Mouse (Mus musculus): ENCODE results near the gene E330014E10Rik.
"Not testable (repeated sequence)": the region's sequence is repeated elsewhere in the genome, so short reads cannot be mapped to it uniquely, and the experiment has no call there.

Gene E330014E10Rik

DNA sequence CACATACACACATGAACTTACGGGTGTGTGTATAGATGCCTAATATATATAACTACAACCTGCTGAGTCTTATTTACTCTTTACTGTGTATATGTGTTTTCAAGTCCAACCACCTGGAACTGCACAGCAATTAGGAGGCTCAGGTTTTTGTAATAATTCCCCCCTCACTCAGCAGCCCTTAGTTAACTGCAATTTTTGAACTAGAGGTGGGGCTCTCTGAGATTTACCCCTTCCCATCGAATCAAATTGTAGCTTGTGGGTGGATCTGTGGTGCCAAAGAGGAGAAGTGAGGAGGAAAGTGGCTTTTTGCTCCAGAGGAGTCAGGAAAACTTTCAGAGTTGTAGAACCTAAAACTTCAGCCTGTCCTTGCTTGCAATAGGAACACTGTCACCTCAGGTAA lies at the start of gene E330014E10Rik:
TSS of gene E330014E10Rik (plus strand) at position 301 of the 400 bp plus-strand sequence.
- DNase-seq (ENCODE audit: low spot score in 2 of 2): not testable (repeated sequence)

- DNase-seq (ENCODE audit: low spot score in 2 of 2): not testable (repeated sequence)
Measured at GRCm38 (mm10) chr5:95736073-95736472, 39.7 kb upstream of the E330014E10Rik start, which contains the start of gene Gm7978. TSS of gene Gm7978 (minus strand) at chr5:95736173.

- not testable (repeated sequence) for DNase-seq (ENCODE audit: low spot score in 2 of 2)
Measured at GRCm38 (mm10) chr5:95741714-95742113, 34.1 kb upstream of the E330014E10Rik start, which contains the start of gene Gm7982. TSS of gene Gm7982 (plus strand) at chr5:95742014.

DNA sequence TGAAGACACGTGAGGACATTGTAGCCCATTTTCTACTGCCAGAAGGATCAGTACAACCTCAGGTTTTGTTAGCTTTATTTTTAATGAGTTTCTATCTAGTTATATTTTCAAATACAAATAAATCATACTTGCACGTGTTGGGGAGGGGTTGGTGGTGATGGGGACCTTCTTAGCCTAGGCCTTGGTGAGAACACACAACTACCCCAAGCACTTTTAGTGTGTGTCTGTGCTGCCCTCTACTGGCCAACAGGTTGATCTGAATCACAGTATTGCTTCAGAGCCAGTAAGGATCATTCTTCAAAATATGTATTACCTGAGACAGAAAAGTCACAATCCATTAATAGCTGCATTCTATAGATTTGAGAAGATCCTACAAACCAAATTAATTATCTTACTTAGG lies 35.1 kb downstream of the E330014E10Rik start:
- DNase-seq (ENCODE audit: low spot score in 2 of 2): not testable (repeated sequence)

DNA sequence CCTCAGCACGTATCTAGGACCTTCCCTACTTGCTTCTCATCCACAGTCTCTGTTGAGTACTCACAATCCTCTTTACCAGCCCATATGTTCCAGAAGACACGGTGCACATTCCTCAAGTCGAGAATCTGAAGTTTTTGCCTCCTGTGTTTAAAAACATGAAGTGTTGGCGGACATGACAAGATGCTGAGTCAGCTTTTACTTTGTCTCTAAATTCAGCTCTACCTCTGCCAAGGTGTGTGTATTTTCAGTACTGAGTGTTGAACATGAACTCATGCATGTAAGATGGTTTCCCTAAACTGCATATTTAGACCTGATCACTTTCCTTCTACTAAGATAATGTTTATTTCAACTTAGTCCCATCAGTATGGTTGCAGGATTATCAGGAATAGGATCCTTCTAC lies 60.8 kb downstream of the E330014E10Rik start:
- no peak for DNase-seq (ENCODE audit: low spot score in 2 of 2)

DNA sequence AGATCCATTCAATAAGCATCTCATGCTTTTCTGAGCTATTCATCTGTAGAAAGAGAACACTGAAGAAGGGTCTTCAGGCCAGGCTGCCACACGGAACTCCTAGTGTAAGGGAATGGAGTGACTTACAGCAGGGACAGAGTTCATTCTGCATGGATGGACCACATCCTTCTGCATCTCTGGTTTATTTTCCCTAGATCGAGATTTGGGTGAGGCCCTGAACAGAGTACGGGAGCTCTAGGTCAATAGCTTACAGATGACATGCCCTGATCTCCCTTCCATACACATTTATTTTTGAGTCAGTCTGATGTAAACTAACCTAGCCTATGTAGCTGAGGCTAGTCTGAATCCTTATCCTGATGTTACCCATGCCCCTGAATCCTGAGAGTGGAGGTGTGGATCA lies 78.2 kb downstream of the E330014E10Rik start:
- DNase-seq (ENCODE audit: low spot score in 2 of 2): no peak

All from frontal cortex, postnatal 25 days (tissue).